Mouse (Mus musculus): Measurements from ENCODE around the gene Sycn. TPM values are rescaled to one million over a fixed set of nuclear protein-coding genes. Genes with fewer than 3 reads are reported as not detected.

Sycn gene
- polyA plus RNA-seq, 1 experiment from 2014 or later: not detected

DNA sequence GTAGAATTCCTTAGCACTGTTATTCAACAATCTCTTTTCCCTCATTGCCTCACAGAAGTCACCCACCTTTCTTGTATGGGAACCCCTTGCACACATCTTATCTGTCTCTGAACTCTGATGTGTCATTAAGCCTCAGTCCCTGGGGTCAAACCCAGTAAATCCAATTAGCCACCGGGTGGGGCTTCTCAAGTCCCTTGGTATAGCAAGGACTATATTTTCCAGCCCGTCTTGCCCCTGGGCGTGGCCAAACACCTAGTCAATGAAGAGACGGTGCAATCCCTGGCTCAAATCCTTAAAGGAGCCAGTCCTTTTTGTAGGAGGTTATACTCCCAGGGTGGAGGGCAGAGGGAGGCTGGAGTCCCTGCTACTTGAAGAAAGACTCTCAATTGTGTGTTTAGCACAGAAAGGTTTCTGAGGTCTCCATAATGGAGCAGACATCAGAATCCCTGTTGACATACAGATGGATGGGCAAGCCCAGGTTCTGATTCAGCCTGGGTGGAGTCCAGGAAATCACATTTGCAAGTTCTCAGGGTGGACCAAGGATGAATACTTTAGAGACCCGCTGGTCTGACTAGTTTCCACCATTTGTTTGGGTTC, 15.4 kb downstream of the Sycn start:
- H3K27me3 ChIP-seq (replicated peaks; ENCODE audit: insufficient read depth, low read length): no peaks in the 10 kb centered on the region
- TF ChIP-seq EP300 (IDR thresholded peaks at IDR 0.05) (no peak), CTCF (IDR thresholded peaks at IDR 0.05) (no peak)
- DNase-seq (ENCODE audit: low spot score) (no peak), ATAC-seq (no peak)
- H3K36me3 ChIP-seq (ENCODE audit: insufficient read depth, low read length): peaks cover 6% of the 10 kb centered on the region
- 0 out of 2 replicates have a peak, but pooled peaks cover 2% of the 10 kb centered on the region for H3K4me1 ChIP-seq (ENCODE audit: insufficient read depth, low read depth, low read length)
- H3K4me2 ChIP-seq (replicated peaks; ENCODE audit: low read depth, low read length): no peak overlapping the region
- no peaks in the 10 kb centered on the region for H3K9me3 ChIP-seq (ENCODE audit: low read length)
- no peak overlapping the region for H3K9ac ChIP-seq (replicated peaks; ENCODE audit: low read depth)
- H3K4me3 ChIP-seq (ENCODE audit: low read depth, low read length): no peak overlapping the region
- no peak overlapping the region for H3K27ac ChIP-seq (ENCODE audit: low read length)
- WGBS: 11% methylated on average over 5 of the region's 5 CpGs

GRCm38 (mm10) chr7:28557069-28557468, 16.4 kb downstream of the Sycn start:
- peaks cover 8% of the 10 kb centered on the region for H3K36me3 ChIP-seq (ENCODE audit: insufficient read depth, low read length)
- no peak overlapping the region for H3K9ac ChIP-seq (replicated peaks; ENCODE audit: low read depth)
- TF ChIP-seq CTCF (IDR thresholded peaks at IDR 0.05) (no peak), EP300 (IDR thresholded peaks at IDR 0.05) (no peak)
- no peak overlapping the region for H3K4me2 ChIP-seq (replicated peaks; ENCODE audit: low read depth, low read length)
- H3K4me3 ChIP-seq (ENCODE audit: low read depth, low read length): no peak overlapping the region
- H3K27ac ChIP-seq (ENCODE audit: low read length): no peak overlapping the region
- no peaks in the 10 kb centered on the region for H3K9me3 ChIP-seq (ENCODE audit: low read length)
- WGBS: 52% methylated on average over 5 of the region's 5 CpGs
- no peaks in the 10 kb centered on the region for H3K27me3 ChIP-seq (replicated peaks; ENCODE audit: insufficient read depth, low read length)
- DNase-seq (ENCODE audit: low spot score): no peak
- H3K4me1 ChIP-seq (ENCODE audit: insufficient read depth, low read depth, low read length): 0 out of 2 replicates have a peak, but pooled peaks cover 2% of the 10 kb centered on the region
- ATAC-seq: no peak

GRCm38 (mm10) chr7:28557708-28558107, 17.0 kb downstream of the Sycn start:
- Histone ChIP-seq H3K9me3 (ENCODE audit: low read length) (no peaks in the 10 kb centered on the region), H3K9ac (replicated peaks; ENCODE audit: low read depth) (no peak overlapping the region), H3K36me3 (ENCODE audit: insufficient read depth, low read length) (peaks cover 13% of the 10 kb centered on the region), H3K27ac (ENCODE audit: low read length) (no peak overlapping the region), H3K4me2 (replicated peaks; ENCODE audit: low read depth, low read length) (no peak overlapping the region), H3K4me1 (ENCODE audit: insufficient read depth, low read depth, low read length) (0 out of 2 replicates have a peak, but pooled peaks cover 2% of the 10 kb centered on the region), H3K27me3 (replicated peaks; ENCODE audit: insufficient read depth, low read length) (no peaks in the 10 kb centered on the region), H3K4me3 (ENCODE audit: low read depth, low read length) (no peak overlapping the region)
- WGBS: 63% methylated on average over 6 of the region's 6 CpGs
- ATAC-seq: no peak
- no peak for TF ChIP-seq CTCF (IDR thresholded peaks at IDR 0.05)
- no peak for TF ChIP-seq EP300 (IDR thresholded peaks at IDR 0.05)
- no peak for DNase-seq (ENCODE audit: low spot score)

GRCm38 (mm10) chr7:28558486-28558885, 17.8 kb downstream of the Sycn start:
- peak; percentile 86 for ATAC-seq
- Histone ChIP-seq H3K27me3 (replicated peaks; ENCODE audit: insufficient read depth, low read length) (no peaks in the 10 kb centered on the region), H3K4me3 (ENCODE audit: low read depth, low read length) (no peak overlapping the region), H3K27ac (ENCODE audit: low read length) (no peak overlapping the region), H3K4me1 (ENCODE audit: insufficient read depth, low read depth, low read length) (0 out of 2 replicates have a peak, but pooled peaks cover 2% of the 10 kb centered on the region), H3K4me2 (replicated peaks; ENCODE audit: low read depth, low read length) (no peak overlapping the region), H3K36me3 (ENCODE audit: insufficient read depth, low read length) (peaks cover 18% of the 10 kb centered on the region), H3K9ac (replicated peaks; ENCODE audit: low read depth) (no peak overlapping the region), H3K9me3 (ENCODE audit: low read length) (no peaks in the 10 kb centered on the region)
- peak; percentile 86 for DNase-seq (ENCODE audit: low spot score)
- TF ChIP-seq EP300 (IDR thresholded peaks at IDR 0.05): peak; percentile 31; the same call in 1 of the 2 replicates
- no peak for TF ChIP-seq CTCF (IDR thresholded peaks at IDR 0.05)
- 33% methylated on average over 4 of the region's 4 CpGs for WGBS

DNA sequence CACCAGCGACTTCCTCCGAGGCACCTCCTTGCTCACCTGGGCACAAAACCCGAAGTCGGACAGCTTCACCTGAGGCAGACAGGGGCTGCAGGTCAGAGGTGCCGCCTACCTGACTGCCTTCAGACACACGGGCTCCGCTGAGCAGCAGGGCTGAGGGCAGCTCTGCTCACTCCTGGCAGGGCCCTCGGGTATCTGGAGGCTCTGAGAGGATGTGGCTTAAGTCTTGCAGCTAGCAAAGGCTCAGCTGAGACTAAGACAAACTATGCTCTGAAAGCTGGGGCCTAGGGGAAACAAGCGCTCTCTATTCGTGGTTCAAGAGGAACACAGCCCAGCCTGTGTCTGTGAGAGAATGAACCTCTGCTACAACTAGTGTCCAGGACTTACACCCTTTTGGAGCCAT, 20.2 kb downstream of the Sycn start:
- no peak for TF ChIP-seq CTCF (IDR thresholded peaks at IDR 0.05)
- no peak for TF ChIP-seq EP300 (IDR thresholded peaks at IDR 0.05)
- H3K27me3 ChIP-seq (replicated peaks; ENCODE audit: insufficient read depth, low read length): no peaks in the 10 kb centered on the region
- H3K4me3 ChIP-seq (ENCODE audit: low read depth, low read length): no peak overlapping the region
- 93% methylated on average over 10 of the region's 10 CpGs for WGBS
- H3K4me2 ChIP-seq (replicated peaks; ENCODE audit: low read depth, low read length): no peak overlapping the region
- 0 out of 2 replicates have a peak, but pooled peaks cover 2% of the 10 kb centered on the region for H3K4me1 ChIP-seq (ENCODE audit: insufficient read depth, low read depth, low read length)
- no peak overlapping the region for H3K9ac ChIP-seq (replicated peaks; ENCODE audit: low read depth)
- DNase-seq (ENCODE audit: low spot score) (no peak), ATAC-seq (no peak)
- H3K27ac ChIP-seq (ENCODE audit: low read length): no peak overlapping the region
- H3K36me3 ChIP-seq (ENCODE audit: insufficient read depth, low read length): peaks cover 39% of the 10 kb centered on the region
- no peaks in the 10 kb centered on the region for H3K9me3 ChIP-seq (ENCODE audit: low read length)

DNA sequence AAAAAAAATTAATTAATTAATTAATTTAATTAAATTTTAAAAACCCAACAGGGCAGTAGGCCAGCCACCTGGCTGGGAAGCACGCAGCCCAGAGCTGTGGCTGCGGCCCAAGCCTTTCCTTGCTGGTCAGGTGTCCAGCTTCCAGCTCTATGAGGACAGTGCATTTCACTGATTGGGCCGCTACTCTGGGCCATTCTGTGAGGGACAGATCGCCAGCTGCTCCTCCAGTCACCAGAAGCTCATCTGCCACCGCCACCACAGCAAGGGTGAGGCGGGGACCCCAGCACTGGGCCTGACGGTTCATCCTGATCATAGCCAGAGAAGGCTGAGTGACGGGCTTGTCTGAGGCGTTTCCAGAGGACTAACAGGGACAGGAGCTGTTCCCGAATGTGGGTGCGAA, 21.3 kb downstream of the Sycn start:
- ATAC-seq (no peak), DNase-seq (ENCODE audit: low spot score) (no peak)
- Histone ChIP-seq H3K9me3 (ENCODE audit: low read length) (no peaks in the 10 kb centered on the region), H3K4me3 (ENCODE audit: low read depth, low read length) (no peak overlapping the region), H3K4me1 (ENCODE audit: insufficient read depth, low read depth, low read length) (0 out of 2 replicates have a peak, but pooled peaks cover under 1% of the 10 kb centered on the region), H3K27me3 (replicated peaks; ENCODE audit: insufficient read depth, low read length) (no peaks in the 10 kb centered on the region), H3K27ac (ENCODE audit: low read length) (no peak overlapping the region), H3K4me2 (replicated peaks; ENCODE audit: low read depth, low read length) (no peak overlapping the region), H3K9ac (replicated peaks; ENCODE audit: low read depth) (no peak overlapping the region), H3K36me3 (ENCODE audit: insufficient read depth, low read length) (peaks cover 47% of the 10 kb centered on the region)
- TF ChIP-seq EP300 (IDR thresholded peaks at IDR 0.05) (no peak), CTCF (IDR thresholded peaks at IDR 0.05) (no peak)
- 93% methylated on average over 11 of the region's 11 CpGs for WGBS

Data from lung, postnatal 0 days (tissue).